ENCODE assay signal across 30 mouse cellular contexts in genomic region chr1:74962126-74962852, GRCm38 (mm10). TPM values are rescaled to one million over a fixed set of nuclear protein-coding genes. Genes with fewer than 3 reads are reported as not detected.
DNase-seq lines count a peak whose midpoint lies in the region; ATAC-seq and TF ChIP-seq lines count a peak whose summit lies in the region.
"Had no signal": no experiment of that assay in that cellular context is flagged by ENCODE, and none has a peak within 500 bp of the region (broad histone marks: within the 10 kb centered on the region; RNA-seq: fewer than 3 reads in every experiment).

No protein-coding gene starts in this region.

- peak; percentile 30 for DNase-seq in liver
- no peak for DNase-seq in right cerebral cortex, postnatal 14 days
- DNase-seq in hindbrain, postnatal 0 days (ENCODE audit: low spot score) = no peak
- DNase-seq: adrenal gland, adult 2 months; B cell, adult 2 months; cerebellum, adult 18-20 months; cerebellum, postnatal 36 days; embryo, embryonic 11 days; gastrocnemius, postnatal 36 days; heart, postnatal 36 days; right cerebral cortex, postnatal 4 days; thymus, postnatal 14 days had no signal

- H3K27ac ChIP-seq in intestine, embryonic 15.5 days = peak overlapping the region; percentile 89
- H3K27ac ChIP-seq in liver, embryonic 15.5 days (replicated peaks) = peak overlapping the region; percentile 73
- peak overlapping the region; percentile 90 for H3K27ac ChIP-seq in stomach, embryonic 16.5 days (ENCODE audit: low read length)
- H3K27ac ChIP-seq in hindbrain, postnatal 0 days = no peak overlapping the region
- H3K27ac ChIP-seq: embryonic facial prominence, embryonic 13.5 days; forebrain, embryonic 12.5 days; heart, embryonic 15.5 days; hindbrain, embryonic 14.5 days; left cerebral cortex, adult 2 months; macrophage; neural tube, embryonic 13.5 days had no signal

- H3K4me2 ChIP-seq in intestine, embryonic 15.5 days (replicated peaks) = peak overlapping the region; percentile 43
- peak overlapping the region; percentile 16; the same call in 1 of the 2 replicates for H3K4me2 ChIP-seq in liver, embryonic 15.5 days
- H3K4me2 ChIP-seq in stomach, embryonic 16.5 days (ENCODE audit: low read depth, low read length) = peak overlapping the region; percentile 44; the same call in 1 of the 2 replicates
- no peak overlapping the region for H3K4me2 ChIP-seq in hindbrain, postnatal 0 days (ENCODE audit: low read depth, low read length)
- H3K4me2 ChIP-seq: embryonic facial prominence, embryonic 13.5 days; forebrain, embryonic 12.5 days; heart, embryonic 15.5 days; hindbrain, embryonic 14.5 days; neural tube, embryonic 13.5 days had no signal

- peak overlapping the region; percentile 13 for H3K4me3 ChIP-seq in intestine, embryonic 15.5 days (replicated peaks)
- no peak overlapping the region for H3K4me3 ChIP-seq in liver, embryonic 15.5 days (replicated peaks)
- H3K4me3 ChIP-seq in stomach, embryonic 16.5 days (replicated peaks; ENCODE audit: low read length) = no peak overlapping the region; the same call in 1 of the 2 replicates
- H3K4me3 ChIP-seq in hindbrain, postnatal 0 days (ENCODE audit: low read length) = no peak overlapping the region
- H3K4me3 ChIP-seq: embryonic facial prominence, embryonic 13.5 days; erythroblast, embryonic 14.5 days; forebrain, embryonic 12.5 days; heart, embryonic 15.5 days; left cerebral cortex, adult 2 months; myocyte; neural tube, embryonic 13.5 days had no signal

- no peaks in the 10 kb centered on the region; the same call in 1 of the 2 replicates for H3K27me3 ChIP-seq in intestine, embryonic 15.5 days (replicated peaks)
- H3K27me3 ChIP-seq in liver, embryonic 15.5 days = no peaks in the 10 kb centered on the region
- H3K27me3 ChIP-seq in stomach, embryonic 16.5 days (ENCODE audit: control insufficient read depth, insufficient read depth, low read length) = no peaks in the 10 kb centered on the region
- H3K27me3 ChIP-seq in hindbrain, postnatal 0 days (ENCODE audit: insufficient read depth, low read length) = no peaks in the 10 kb centered on the region

- no peak overlapping the region for H3K9ac ChIP-seq in intestine, embryonic 15.5 days
- no peak overlapping the region for H3K9ac ChIP-seq in liver, embryonic 15.5 days
- H3K9ac ChIP-seq in stomach, embryonic 16.5 days (ENCODE audit: low read length) = peak overlapping the region; percentile 29; the same call in 1 of the 2 replicates
- no peak overlapping the region for H3K9ac ChIP-seq in hindbrain, postnatal 0 days (replicated peaks; ENCODE audit: low read length)
- H3K9ac ChIP-seq: embryonic facial prominence, embryonic 13.5 days; forebrain, embryonic 12.5 days; heart, embryonic 15.5 days; hindbrain, embryonic 14.5 days; neural tube, embryonic 13.5 days had no signal

- H3K9me3 ChIP-seq in intestine, embryonic 15.5 days = no peaks in the 10 kb centered on the region
- H3K9me3 ChIP-seq in liver, embryonic 15.5 days (replicated peaks) = no peaks in the 10 kb centered on the region
- H3K9me3 ChIP-seq in stomach, embryonic 16.5 days (replicated peaks; ENCODE audit: control insufficient read depth, low read length) = no peaks in the 10 kb centered on the region
- H3K9me3 ChIP-seq in hindbrain, postnatal 0 days (ENCODE audit: low read length) = no peaks in the 10 kb centered on the region
- H3K9me3 ChIP-seq: embryonic facial prominence, embryonic 13.5 days; forebrain, embryonic 12.5 days; G1E; heart, embryonic 15.5 days; neural tube, embryonic 13.5 days had no signal

- ATAC-seq in intestine, embryonic 15.5 days = peak; percentile 79
- peak; percentile 56 for ATAC-seq in liver, embryonic 15.5 days (ENCODE audit: insufficient read depth)
- ATAC-seq in stomach, embryonic 16.5 days (ENCODE audit: insufficient read depth, low FRiP score) = peak; percentile 66
- ATAC-seq in hindbrain, postnatal 0 days = no peak
- no peak for ATAC-seq in activated CD4-positive, CD25-positive, alpha-beta regulatory T cell, adult 4 months
- ATAC-seq: midbrain, embryonic 16.5 days; Patski had no signal

- WGBS in intestine, embryonic 15.5 days = 50% methylated on average over 5 of the region's 5 CpGs
- 42% methylated on average over 5 of the region's 5 CpGs for WGBS in liver, embryonic 15.5 days (ENCODE audit: insufficient replicate concordance)
- whole genome bisulfite sequencing in stomach, embryonic 16.5 days = 51% methylated on average over 5 of the region's 5 CpGs
- 79% methylated on average over 5 of the region's 5 CpGs for WGBS in hindbrain, postnatal 0 days

- H3K4me1 ChIP-seq in intestine, embryonic 15.5 days (replicated peaks) = peaks cover 11% of the 10 kb centered on the region
- H3K4me1 ChIP-seq in liver, embryonic 15.5 days (replicated peaks) = peaks cover 4% of the 10 kb centered on the region; the same call in 1 of the 2 replicates
- H3K4me1 ChIP-seq in stomach, embryonic 16.5 days (ENCODE audit: control insufficient read depth, insufficient read depth, low read length) = peaks cover 13% of the 10 kb centered on the region
- H3K4me1 ChIP-seq in hindbrain, postnatal 0 days (ENCODE audit: insufficient read depth, low read length) = peaks cover 4% of the 10 kb centered on the region; the same call in 1 of the 2 replicates

- no peaks in the 10 kb centered on the region for H3K36me3 ChIP-seq in intestine, embryonic 15.5 days
- H3K36me3 ChIP-seq in liver, embryonic 15.5 days (replicated peaks) = no peaks in the 10 kb centered on the region
- no peaks in the 10 kb centered on the region for H3K36me3 ChIP-seq in stomach, embryonic 16.5 days (ENCODE audit: control insufficient read depth, insufficient read depth, low read length)
- H3K36me3 ChIP-seq in hindbrain, postnatal 0 days (ENCODE audit: insufficient read depth, low read length) = no peaks in the 10 kb centered on the region
- H3K36me3 ChIP-seq: embryonic facial prominence, embryonic 13.5 days; forebrain, embryonic 12.5 days; heart, embryonic 15.5 days; neural tube, embryonic 13.5 days had no signal

- no peak for TF ChIP-seq CTCF in hindbrain, postnatal 0 days (IDR thresholded peaks at IDR 0.05; ENCODE audit: low read depth)

RNA-seq across cellular contexts. Expression of gene Ihh, which starts 10.8 kb away (rescaled TPM):
- polyA plus RNA-seq in intestine, embryonic 15.5 days (2015; fragmentation: Nextera tagmentation; extraction: Ambion mirVana) = 29.1 and 30.9 TPM in 2 replicates
- 2.4 and 3.1 TPM in 2 replicates for polyA plus RNA-seq in liver, embryonic 15.5 days (2015; fragmentation: Nextera tagmentation; extraction: Ambion mirVana)
- polyA plus RNA-seq in stomach, embryonic 16.5 days (2015; fragmentation: Nextera tagmentation; extraction: Ambion mirVana) = 19.0 and 22.0 TPM in 2 replicates
- 0.18 and 0.31 TPM in 2 replicates for total RNA-seq in hindbrain, postnatal 0 days (2014; rRNA removed)
- 0.11 and 0.25 TPM in 2 replicates for polyA plus RNA-seq in hindbrain, postnatal 0 days (2015; fragmentation: Nextera tagmentation; extraction: Ambion mirVana)
- not detected for polyA plus RNA-seq in activated CD4-positive, CD25-positive, alpha-beta regulatory T cell, adult 4 months (2017; shearing (Covaris generic))
- total RNA-seq: CH12.LX had no signal

RNA-seq across cellular contexts. Expression of gene Cfap65, which starts 26.9 kb away (rescaled TPM):
- polyA plus RNA-seq in intestine, embryonic 15.5 days (2015; fragmentation: Nextera tagmentation; extraction: Ambion mirVana) = 0.08 and 0.19 TPM in 2 replicates
- not detected in 2 replicates for polyA plus RNA-seq in liver, embryonic 15.5 days (2015; fragmentation: Nextera tagmentation; extraction: Ambion mirVana)
- 0.05 and 0.07 TPM in 2 replicates for polyA plus RNA-seq in stomach, embryonic 16.5 days (2015; fragmentation: Nextera tagmentation; extraction: Ambion mirVana)
- 2.7 and 4.7 TPM in 2 replicates for total RNA-seq in hindbrain, postnatal 0 days (2014; rRNA removed)
- 1.1 and 1.3 TPM in 2 replicates for polyA plus RNA-seq in hindbrain, postnatal 0 days (2015; fragmentation: Nextera tagmentation; extraction: Ambion mirVana)
- polyA plus RNA-seq in activated CD4-positive, CD25-positive, alpha-beta regulatory T cell, adult 4 months (2017; shearing (Covaris generic)) = under 1 TPM in 1 of 2 experiments, not detected in 1; 0.07 TPM
- total RNA-seq: gastrocnemius, postnatal 36 days; heart, postnatal 36 days had no signal
- polyA plus RNA-seq: embryonic facial prominence, embryonic 13.5 days; erythroblast, embryonic 14.5 days; G1E; heart, embryonic 15.5 days; limb, embryonic 14.5 days; macrophage; myocyte; Patski had no signal

Comparison
In these comparisons a context has a peak if more than half of its experiments do, and no peak if none do; other contexts are left out.
1. ATAC-seq: peak in intestine, embryonic 15.5 days (single experiment), liver, embryonic 15.5 days (single experiment) and stomach, embryonic 16.5 days (single experiment); none in hindbrain, postnatal 0 days (single experiment) and activated CD4-positive, CD25-positive, alpha-beta regulatory T cell, adult 4 months (single experiment).